Mouse (Mus musculus): ENCODE measurements around the gene Pcyox1.
A peak's percentile ranks its signal among the peaks of the same experiment; 100 is the strongest.
"Not testable (repeated sequence)": the region's sequence is repeated elsewhere in the genome, so short reads cannot be mapped to it uniquely, and the experiment has no call there.

Gene Pcyox1

GRCm38 (mm10) chr6:86395969-86396368 is 985 bp downstream of the Pcyox1 start:
- DNase-seq: no peak

GRCm38 (mm10) chr6:86395021-86395420 is 1.9 kb downstream of the Pcyox1 start:
- no peak for DNase-seq

- no peak for DNase-seq
Measured at GRCm38 (mm10) chr6:86394078-86394720, 2.8 kb downstream of the Pcyox1 start.

- DNase-seq: no peak
Measured at GRCm38 (mm10) chr6:86393187-86393586, 3.8 kb downstream of the Pcyox1 start.

GRCm38 (mm10) chr6:86391326-86391725 is 5.6 kb downstream of the Pcyox1 start:
- no peak for DNase-seq

GRCm38 (mm10) chr6:86388461-86388860 is 8.5 kb downstream of the Pcyox1 start:
- no peak for DNase-seq

GRCm38 (mm10) chr6:86387313-86387712 is 9.6 kb downstream of the Pcyox1 start:
- no peak for DNase-seq

- DNase-seq: no peak
Measured at GRCm38 (mm10) chr6:86385362-86386104, 11.4 kb downstream of the Pcyox1 start.

GRCm38 (mm10) chr6:86384692-86385091 is 12.3 kb downstream of the Pcyox1 start:
- DNase-seq: no peak

- no peak for DNase-seq
Measured at GRCm38 (mm10) chr6:86383370-86383769, 13.6 kb downstream of the Pcyox1 start.

- DNase-seq: no peak
Measured at GRCm38 (mm10) chr6:86382551-86382950, 14.4 kb downstream of the Pcyox1 start.

- DNase-seq: not testable (repeated sequence)
Measured at GRCm38 (mm10) chr6:86380112-86380511, 16.8 kb downstream of the Pcyox1 start.

GRCm38 (mm10) chr6:86378341-86378740 is 18.6 kb downstream of the Pcyox1 start:
- no peak for DNase-seq

GRCm38 (mm10) chr6:86373556-86373955 is 23.4 kb downstream of the Pcyox1 start:
- DNase-seq: no peak

- no peak for DNase-seq
Measured at GRCm38 (mm10) chr6:86371950-86372516, 24.9 kb downstream of the Pcyox1 start.

GRCm38 (mm10) chr6:86371340-86371911 is 25.5 kb downstream of the Pcyox1 start:
- peak; percentile 97 for DNase-seq

- DNase-seq: peak; percentile 5
Measured at GRCm38 (mm10) chr6:86370764-86371339, 26.1 kb downstream of the Pcyox1 start, which contains the start of gene Snrpg. TSS of gene Snrpg (plus strand) at chr6:86371304.

GRCm38 (mm10) chr6:86370093-86370713 is 26.8 kb downstream of the Pcyox1 start:
- peak; percentile 27 for DNase-seq

- DNase-seq: no peak
Measured at GRCm38 (mm10) chr6:86368479-86368878, 28.5 kb downstream of the Pcyox1 start.

GRCm38 (mm10) chr6:86366853-86367249 is 30.1 kb downstream of the Pcyox1 start:
- DNase-seq: no peak

- DNase-seq: peak; percentile 49
Measured at GRCm38 (mm10) chr6:86366125-86366852, 30.7 kb downstream of the Pcyox1 start.
